Mouse (Mus musculus): ENCODE measurements around the gene Dnajb14. TPM values are rescaled to one million over a fixed set of nuclear protein-coding genes. Genes with fewer than 3 reads are reported as not detected.
A peak's percentile ranks its signal among the peaks of the same experiment; 100 is the strongest.

Gene Dnajb14
- polyA plus RNA-seq, 1 experiment from 2014 or later = 12.3 TPM

DNA sequence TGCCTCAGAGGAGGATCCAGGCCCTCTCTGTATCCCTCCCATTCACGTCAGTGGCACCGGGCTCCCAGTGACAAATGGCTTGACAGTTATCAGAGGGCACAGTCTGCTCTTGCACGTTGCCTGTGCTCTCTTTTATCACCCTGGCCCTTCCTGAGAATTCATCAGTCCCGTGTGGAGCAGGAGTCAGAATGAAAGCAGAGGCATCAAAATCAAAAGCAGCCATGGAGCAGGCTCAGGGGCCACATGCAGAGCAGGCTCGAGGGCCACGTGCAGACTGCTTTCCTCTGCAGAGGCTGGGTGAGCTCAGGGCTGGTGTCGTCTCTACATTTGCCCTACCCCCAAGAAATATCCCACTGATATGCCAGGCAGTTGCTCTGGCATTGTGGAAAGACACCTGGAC lies 84.3 kb downstream of the Dnajb14 start:
- Histone ChIP-seq H3K36me3 (ENCODE audit: control insufficient read depth, insufficient read depth, low read length) (no peaks in the 10 kb centered on the region), H3K4me2 (replicated peaks; ENCODE audit: low read depth, low read length) (no peak overlapping the region), H3K9me3 (ENCODE audit: control insufficient read depth, low read length) (no peaks in the 10 kb centered on the region), H3K4me3 (ENCODE audit: low read length) (no peak overlapping the region), H3K27me3 (ENCODE audit: control insufficient read depth, insufficient read depth, low read length) (no peaks in the 10 kb centered on the region), H3K9ac (ENCODE audit: low read depth, low read length) (no peak overlapping the region), H3K4me1 (ENCODE audit: control insufficient read depth, insufficient read depth, low read length) (peaks cover 13% of the 10 kb centered on the region), H3K27ac (ENCODE audit: low read depth, low read length) (peak overlapping the region; percentile 7; the same call in 1 of the 2 replicates)
- WGBS = 36% methylated on average over 7 of the region's 7 CpGs
- ATAC-seq (ENCODE audit: low FRiP score, low TSS enrichment) = no peak

DNA sequence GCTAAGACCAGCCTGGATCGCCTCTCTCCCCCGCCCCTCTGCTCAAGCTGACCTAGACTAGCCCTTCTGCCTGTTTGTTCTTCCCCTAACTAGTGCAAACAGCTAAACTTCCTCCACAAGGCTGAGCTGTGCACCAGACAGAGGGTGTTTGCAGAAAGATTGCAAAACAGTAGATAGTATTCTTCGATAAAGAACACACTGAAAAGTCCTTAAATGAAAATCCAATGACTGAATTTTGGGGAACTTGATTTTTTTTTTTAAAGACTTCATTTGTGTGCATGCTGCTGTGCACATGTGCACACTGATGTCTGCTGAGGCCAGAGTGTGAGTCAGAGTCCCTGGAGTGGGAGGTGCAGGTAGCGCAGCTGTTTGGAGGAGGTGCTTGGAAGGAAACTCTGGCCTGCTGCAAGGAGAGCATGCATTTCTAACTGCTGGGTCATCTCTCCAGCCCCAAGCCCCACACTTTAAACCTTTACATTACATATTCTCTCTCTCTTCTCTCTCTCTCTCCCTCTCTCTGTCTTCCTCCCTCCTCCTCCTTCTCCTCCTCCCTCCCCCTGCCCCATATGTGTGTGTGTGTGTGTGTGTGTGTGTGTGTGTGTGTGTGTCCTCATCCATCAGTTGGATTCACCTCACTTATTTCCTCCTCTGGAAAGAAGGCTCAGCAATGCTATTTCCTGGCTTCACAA lies 84.9 kb downstream of the Dnajb14 start:
- ATAC-seq (ENCODE audit: low FRiP score, low TSS enrichment) = peak; percentile 71; the same call in 1 of the 2 replicates
- Histone ChIP-seq H3K4me1 (ENCODE audit: control insufficient read depth, insufficient read depth, low read length) (peaks cover 13% of the 10 kb centered on the region), H3K4me2 (replicated peaks; ENCODE audit: low read depth, low read length) (no peak overlapping the region), H3K9ac (ENCODE audit: low read depth, low read length) (no peak overlapping the region), H3K4me3 (ENCODE audit: low read length) (no peak overlapping the region), H3K36me3 (ENCODE audit: control insufficient read depth, insufficient read depth, low read length) (no peaks in the 10 kb centered on the region), H3K27me3 (ENCODE audit: control insufficient read depth, insufficient read depth, low read length) (no peaks in the 10 kb centered on the region), H3K27ac (ENCODE audit: low read depth, low read length) (peak overlapping the region; percentile 7), H3K9me3 (ENCODE audit: control insufficient read depth, low read length) (no peaks in the 10 kb centered on the region)
- WGBS = 61% methylated on average over 4 of the region's 4 CpGs

- Histone ChIP-seq H3K4me2 (replicated peaks; ENCODE audit: low read depth, low read length) (no peak overlapping the region), H3K27ac (ENCODE audit: low read depth, low read length) (no peak overlapping the region), H3K9ac (ENCODE audit: low read depth, low read length) (no peak overlapping the region), H3K9me3 (ENCODE audit: control insufficient read depth, low read length) (no peaks in the 10 kb centered on the region), H3K36me3 (ENCODE audit: control insufficient read depth, insufficient read depth, low read length) (no peaks in the 10 kb centered on the region), H3K4me1 (ENCODE audit: control insufficient read depth, insufficient read depth, low read length) (peaks cover 13% of the 10 kb centered on the region), H3K27me3 (ENCODE audit: control insufficient read depth, insufficient read depth, low read length) (no peaks in the 10 kb centered on the region), H3K4me3 (ENCODE audit: low read length) (no peak overlapping the region)
- WGBS = 69% methylated on average over 14 of the region's 14 CpGs
- no peak for ATAC-seq (ENCODE audit: low FRiP score, low TSS enrichment)
These were observed 85.7 kb downstream of the Dnajb14 start for GRCm38 (mm10) chr3:137952914-137953880.

GRCm38 (mm10) chr3:137954256-137954916 lies 86.9 kb downstream of the Dnajb14 start:
- Histone ChIP-seq H3K4me2 (replicated peaks; ENCODE audit: low read depth, low read length) (no peak overlapping the region), H3K4me1 (ENCODE audit: control insufficient read depth, insufficient read depth, low read length) (peaks cover 13% of the 10 kb centered on the region), H3K9me3 (ENCODE audit: control insufficient read depth, low read length) (no peaks in the 10 kb centered on the region), H3K27ac (ENCODE audit: low read depth, low read length) (no peak overlapping the region), H3K27me3 (ENCODE audit: control insufficient read depth, insufficient read depth, low read length) (no peaks in the 10 kb centered on the region), H3K4me3 (ENCODE audit: low read length) (no peak overlapping the region), H3K9ac (ENCODE audit: low read depth, low read length) (no peak overlapping the region), H3K36me3 (ENCODE audit: control insufficient read depth, insufficient read depth, low read length) (no peaks in the 10 kb centered on the region)
- WGBS = 72% methylated on average over 23 of the region's 23 CpGs
- ATAC-seq (ENCODE audit: low FRiP score, low TSS enrichment) = no peak

GRCm38 (mm10) chr3:137955560-137956081 lies 88.1 kb downstream of the Dnajb14 start:
- Histone ChIP-seq H3K9ac (ENCODE audit: low read depth, low read length) (no peak overlapping the region), H3K27me3 (ENCODE audit: control insufficient read depth, insufficient read depth, low read length) (no peaks in the 10 kb centered on the region), H3K4me3 (ENCODE audit: low read length) (peak overlapping the region; percentile 5; the same call in 1 of the 2 replicates), H3K36me3 (ENCODE audit: control insufficient read depth, insufficient read depth, low read length) (no peaks in the 10 kb centered on the region), H3K9me3 (ENCODE audit: control insufficient read depth, low read length) (no peaks in the 10 kb centered on the region), H3K4me2 (replicated peaks; ENCODE audit: low read depth, low read length) (peak overlapping the region; percentile 31), H3K4me1 (ENCODE audit: control insufficient read depth, insufficient read depth, low read length) (peaks cover 13% of the 10 kb centered on the region), H3K27ac (ENCODE audit: low read depth, low read length) (no peak overlapping the region)
- 15% methylated on average over 16 of the region's 16 CpGs for WGBS
- peak; percentile 38; the same call in 1 of the 2 replicates for ATAC-seq (ENCODE audit: low FRiP score, low TSS enrichment)

DNA sequence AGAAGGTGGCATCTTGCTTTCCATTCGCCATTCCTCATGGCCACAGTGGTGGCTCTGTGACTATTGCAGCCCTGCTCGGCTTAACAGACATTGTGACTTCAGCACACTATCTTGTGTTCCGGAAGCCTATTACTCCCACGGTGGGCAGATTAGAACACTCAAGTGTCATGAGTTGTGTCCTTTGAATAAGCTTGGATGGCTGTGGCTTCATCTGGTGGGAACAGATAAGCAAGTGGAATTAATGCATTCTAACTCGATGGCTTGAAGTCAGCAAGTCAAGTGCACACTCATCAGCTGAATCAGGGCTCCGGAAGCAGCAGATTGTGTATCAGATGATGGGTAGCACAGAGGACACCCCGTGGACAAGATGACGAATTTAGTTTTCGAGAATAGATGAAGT lies 90.4 kb downstream of the Dnajb14 start:
- Histone ChIP-seq H3K9ac (ENCODE audit: low read depth, low read length) (no peak overlapping the region), H3K27me3 (ENCODE audit: control insufficient read depth, insufficient read depth, low read length) (no peaks in the 10 kb centered on the region), H3K4me2 (replicated peaks; ENCODE audit: low read depth, low read length) (no peak overlapping the region), H3K27ac (ENCODE audit: low read depth, low read length) (no peak overlapping the region), H3K4me1 (ENCODE audit: control insufficient read depth, insufficient read depth, low read length) (peaks cover 1% of the 10 kb centered on the region; the same call in 1 of the 2 replicates), H3K9me3 (ENCODE audit: control insufficient read depth, low read length) (no peaks in the 10 kb centered on the region), H3K4me3 (ENCODE audit: low read length) (no peak overlapping the region), H3K36me3 (ENCODE audit: control insufficient read depth, insufficient read depth, low read length) (no peaks in the 10 kb centered on the region)
- whole genome bisulfite sequencing = 94% methylated on average over 9 of the region's 9 CpGs
- ATAC-seq (ENCODE audit: low FRiP score, low TSS enrichment) = no peak

DNA sequence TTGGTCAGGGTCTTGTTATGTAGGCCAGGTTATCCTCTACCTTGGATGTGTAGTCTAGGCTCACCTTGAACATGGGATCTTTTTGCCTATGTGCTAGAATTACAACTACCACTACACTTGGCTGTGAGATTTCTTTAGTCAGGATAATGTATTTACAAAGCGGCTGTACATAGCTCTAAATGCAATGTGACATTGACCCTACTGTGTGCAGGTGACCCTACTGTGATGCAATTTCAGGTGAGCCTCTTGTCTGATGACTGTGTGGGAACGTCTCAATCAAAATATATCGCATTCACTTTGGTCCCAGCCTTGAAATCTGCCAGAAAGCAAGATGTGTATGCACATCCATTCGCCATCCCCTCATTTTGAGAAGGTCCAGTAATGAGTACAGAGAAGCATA lies 90.9 kb downstream of the Dnajb14 start:
- Histone ChIP-seq H3K27me3 (ENCODE audit: control insufficient read depth, insufficient read depth, low read length) (no peaks in the 10 kb centered on the region), H3K9ac (ENCODE audit: low read depth, low read length) (no peak overlapping the region), H3K36me3 (ENCODE audit: control insufficient read depth, insufficient read depth, low read length) (no peaks in the 10 kb centered on the region), H3K4me3 (ENCODE audit: low read length) (no peak overlapping the region), H3K27ac (ENCODE audit: low read depth, low read length) (no peak overlapping the region), H3K9me3 (ENCODE audit: control insufficient read depth, low read length) (no peaks in the 10 kb centered on the region), H3K4me2 (replicated peaks; ENCODE audit: low read depth, low read length) (no peak overlapping the region), H3K4me1 (ENCODE audit: control insufficient read depth, insufficient read depth, low read length) (no peaks in the 10 kb centered on the region)
- no peak for ATAC-seq (ENCODE audit: low FRiP score, low TSS enrichment)
- 95% methylated on average over 4 of the region's 4 CpGs for WGBS

GRCm38 (mm10) chr3:137959456-137959855 lies 92.0 kb downstream of the Dnajb14 start:
- Histone ChIP-seq H3K9me3 (ENCODE audit: control insufficient read depth, low read length) (no peaks in the 10 kb centered on the region), H3K4me3 (ENCODE audit: low read length) (no peak overlapping the region), H3K27ac (ENCODE audit: low read depth, low read length) (no peak overlapping the region), H3K9ac (ENCODE audit: low read depth, low read length) (no peak overlapping the region), H3K4me1 (ENCODE audit: control insufficient read depth, insufficient read depth, low read length) (no peaks in the 10 kb centered on the region), H3K36me3 (ENCODE audit: control insufficient read depth, insufficient read depth, low read length) (no peaks in the 10 kb centered on the region), H3K27me3 (ENCODE audit: control insufficient read depth, insufficient read depth, low read length) (no peaks in the 10 kb centered on the region), H3K4me2 (replicated peaks; ENCODE audit: low read depth, low read length) (no peak overlapping the region)
- 84% methylated on average over 4 of the region's 4 CpGs for WGBS
- no peak for ATAC-seq (ENCODE audit: low FRiP score, low TSS enrichment)
